In genomic region chr8:119358836-119359235, GRCm38 (mm10) we compare ENCODE assay signal across 9 mouse cellular contexts. TPM values are rescaled to one million over a fixed set of nuclear protein-coding genes. Genes with fewer than 3 reads are reported as not detected.
A peak's percentile ranks its signal among the peaks of the same experiment; 100 is the strongest.
DNase-seq lines count a peak whose midpoint lies in the region; ATAC-seq and TF ChIP-seq lines count a peak whose summit lies in the region.
"Had no signal": no experiment of that assay in that cellular context is flagged by ENCODE, and none has a peak within 500 bp of the region (broad histone marks: within the 10 kb centered on the region; RNA-seq: fewer than 3 reads in every experiment).

No protein-coding gene starts in this region.

- H3K4me3 ChIP-seq in cerebellum, adult 2 months (replicated peaks; ENCODE audit: insufficient read depth, low read depth, low read length), result no peak overlapping the region
- H3K4me3 ChIP-seq in midbrain, embryonic 11.5 days (ENCODE audit: low read depth, low read length), result no peak overlapping the region
- no peak overlapping the region for H3K4me3 ChIP-seq in midbrain, embryonic 15.5 days
- H3K4me3 ChIP-seq: stomach, embryonic 15.5 days had no signal

- DNase-seq in cerebellum, adult 2 months, result peak in 1 of 2 experiments; percentile 34
- DNase-seq in cerebellum, adult 11 months, result no peak
- DNase-seq in midbrain, embryonic 11.5 days (ENCODE audit: low spot score, missing footprints), result peak; percentile 88
- DNase-seq in embryo, embryonic 10.5 days (ENCODE audit: low spot score), result peak; percentile 60
- peak; percentile 32 to 88 for DNase-seq in kidney, postnatal 36 days
- peak; percentile 51 for DNase-seq in naive thymus-derived CD4-positive, alpha-beta T cell, adult 2 months (ENCODE audit: low read depth)
- DNase-seq in urinary bladder, postnatal 4 days (ENCODE audit: low spot score in 2 of 2), result peak; percentile 29 to 73

- ATAC-seq in midbrain, embryonic 11.5 days (ENCODE audit: low FRiP score), result no peak
- no peak for ATAC-seq in midbrain, embryonic 15.5 days (replicated peaks)

- no peaks in the 10 kb centered on the region for H3K36me3 ChIP-seq in midbrain, embryonic 11.5 days (ENCODE audit: control insufficient read depth, insufficient read depth, low read length)
- no peaks in the 10 kb centered on the region for H3K36me3 ChIP-seq in midbrain, embryonic 15.5 days (replicated peaks)
- H3K36me3 ChIP-seq: stomach, embryonic 15.5 days had no signal

- 57% methylated on average over 14 of the region's 14 CpGs for WGBS in cerebellum, adult 2 months
- 46% methylated on average over 14 of the region's 14 CpGs for whole genome bisulfite sequencing in midbrain, embryonic 11.5 days
- WGBS in midbrain, embryonic 15.5 days, result 47% methylated on average over 14 of the region's 14 CpGs

- H3K27me3 ChIP-seq in cerebellum, adult 2 months (ENCODE audit: control insufficient read depth, insufficient read depth, low read length), result no peaks in the 10 kb centered on the region
- H3K27me3 ChIP-seq in midbrain, embryonic 11.5 days (ENCODE audit: control insufficient read depth, insufficient read depth, low read length), result no peaks in the 10 kb centered on the region
- H3K27me3 ChIP-seq in midbrain, embryonic 15.5 days (replicated peaks), result no peaks in the 10 kb centered on the region
- H3K27me3 ChIP-seq: stomach, embryonic 15.5 days had no signal

- H3K4me2 ChIP-seq in midbrain, embryonic 11.5 days, result no peak overlapping the region
- H3K4me2 ChIP-seq in midbrain, embryonic 15.5 days, result no peak overlapping the region
- H3K4me2 ChIP-seq: stomach, embryonic 15.5 days had no signal

- H3K4me1 ChIP-seq in cerebellum, adult 2 months (ENCODE audit: control insufficient read depth, insufficient read depth, low read length), result no peaks in the 10 kb centered on the region
- no peaks in the 10 kb centered on the region for H3K4me1 ChIP-seq in midbrain, embryonic 11.5 days (ENCODE audit: control insufficient read depth, insufficient read depth, low read length)
- H3K4me1 ChIP-seq in midbrain, embryonic 15.5 days, result no peaks in the 10 kb centered on the region
- H3K4me1 ChIP-seq: stomach, embryonic 15.5 days had no signal

- H3K9me3 ChIP-seq in midbrain, embryonic 11.5 days (ENCODE audit: control insufficient read depth, low read length), result no peaks in the 10 kb centered on the region
- H3K9me3 ChIP-seq in midbrain, embryonic 15.5 days, result no peaks in the 10 kb centered on the region
- H3K9me3 ChIP-seq: stomach, embryonic 15.5 days had no signal

- H3K9ac ChIP-seq in midbrain, embryonic 11.5 days (ENCODE audit: low read length), result no peak overlapping the region
- H3K9ac ChIP-seq in midbrain, embryonic 15.5 days, result no peak overlapping the region
- H3K9ac ChIP-seq: stomach, embryonic 15.5 days had no signal

- no peak overlapping the region for H3K27ac ChIP-seq in cerebellum, adult 2 months (ENCODE audit: insufficient read depth, low read length)
- H3K27ac ChIP-seq in midbrain, embryonic 11.5 days (ENCODE audit: low read depth, low read length), result no peak overlapping the region
- no peak overlapping the region for H3K27ac ChIP-seq in midbrain, embryonic 15.5 days
- H3K27ac ChIP-seq: stomach, embryonic 15.5 days had no signal

- TF ChIP-seq CTCF in cerebellum, adult 2 months (IDR thresholded peaks at IDR 0.05; ENCODE audit: borderline replicate concordance, insufficient read depth, low read depth, low read length), result peak; percentile 44; the same call in 1 of the 2 replicates

- no peak for TF ChIP-seq POLR2A in cerebellum, adult 2 months (IDR thresholded peaks at IDR 0.05; ENCODE audit: borderline replicate concordance, insufficient read depth, low read length)

RNA-seq across cellular contexts. Expression of gene Hsbp1, which starts 14.5 kb away (rescaled TPM):
- 323 and 343 TPM in 2 replicates for polyA plus RNA-seq in cerebellum, adult 2 months (2012; rRNA removed)
- 370 and 374 TPM in 2 replicates for polyA plus RNA-seq in midbrain, embryonic 11.5 days (2014; fragmentation: Nextera tagmentation; extraction: Ambion mirVana)
- polyA plus RNA-seq in midbrain, embryonic 15.5 days (2015; fragmentation: Nextera tagmentation; extraction: Ambion mirVana), result 773 and 776 TPM in 2 replicates

RNA-seq across cellular contexts. Expression of gene Mlycd, which starts 35.8 kb away (rescaled TPM):
- 30.5 and 31.6 TPM in 2 replicates for polyA plus RNA-seq in cerebellum, adult 2 months (2012; rRNA removed)
- polyA plus RNA-seq in midbrain, embryonic 11.5 days (2014; fragmentation: Nextera tagmentation; extraction: Ambion mirVana), result 11.3 and 11.6 TPM in 2 replicates
- 16.2 and 17.8 TPM in 2 replicates for polyA plus RNA-seq in midbrain, embryonic 15.5 days (2015; fragmentation: Nextera tagmentation; extraction: Ambion mirVana)
